Mouse (Mus musculus): Measurements from ENCODE around the gene Nploc4.
"Not testable (repeated sequence)": the region's sequence is repeated elsewhere in the genome, so short reads cannot be mapped to it uniquely, and the experiment has no call there.

DNA sequence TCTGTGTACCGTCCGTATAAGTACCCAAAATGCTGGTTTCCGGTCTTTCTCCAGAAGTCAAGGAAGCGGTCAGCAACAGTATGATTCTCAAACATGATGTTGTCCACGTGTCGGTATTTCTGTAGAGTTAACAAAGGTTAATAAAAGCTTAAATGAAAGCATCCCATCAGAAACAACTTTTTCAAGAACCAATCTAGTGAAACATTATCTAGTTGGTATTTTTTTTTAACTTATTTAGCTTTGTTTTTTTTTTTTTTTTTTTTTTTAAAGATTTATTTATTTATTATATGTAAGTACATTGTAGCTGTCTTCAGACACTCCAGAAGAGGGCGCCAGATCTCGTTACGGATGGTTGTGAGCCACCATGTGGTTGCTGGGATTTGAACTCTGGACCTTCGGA, 23.9 kb downstream of the Nploc4 start:
- not testable (repeated sequence) for TF ChIP-seq CTCF, EP300 (IDR thresholded peaks at IDR 0.05; ENCODE audit: low read depth)
